Mouse (Mus musculus) bone marrow macrophage, adult 2 months (primary cell): ENCODE results near the gene Emp1.

Source experiments
- CTCF ChIP-seq: IDR thresholded peaks from 2 replicates; pipeline ENCODE4 v1.5.1; 2012; ENCODE audit warnings: low read depth, mild to moderate bottlenecking, low read length, moderate library complexity
- POLR2A ChIP-seq: IDR thresholded peaks from 2 replicates; pipeline ENCODE4 v1.6.1; 2012; ENCODE audit warnings: mild to moderate bottlenecking, low read depth, low read length, borderline replicate concordance

- TF ChIP-seq CTCF: no peak
- TF ChIP-seq POLR2A: no peak
These were observed 2.0 kb upstream of the Emp1 start for GRCm38 (mm10) chr6:135360331-135360730.
